Mouse (Mus musculus) olfactory bulb, adult 2 months (tissue): Measurements from ENCODE around the gene Npm1.

Experiments
- CTCF ChIP-seq: fragments of 200-500 bp; IDR thresholded peaks from 2 replicates; pipeline ENCODE4 v1.5.1; 2012; ENCODE audit warnings: low read depth, mild to moderate bottlenecking, low read length, moderate library complexity; ENCODE audit not compliant: insufficient read depth
- POLR2A ChIP-seq: fragments of 200-500 bp; IDR thresholded peaks from 2 replicates; pipeline ENCODE4 v1.6.1; 2012; ENCODE audit warnings: mild to moderate bottlenecking, low read depth, low read length, moderate library complexity; ENCODE audit not compliant: insufficient read depth

DNA sequence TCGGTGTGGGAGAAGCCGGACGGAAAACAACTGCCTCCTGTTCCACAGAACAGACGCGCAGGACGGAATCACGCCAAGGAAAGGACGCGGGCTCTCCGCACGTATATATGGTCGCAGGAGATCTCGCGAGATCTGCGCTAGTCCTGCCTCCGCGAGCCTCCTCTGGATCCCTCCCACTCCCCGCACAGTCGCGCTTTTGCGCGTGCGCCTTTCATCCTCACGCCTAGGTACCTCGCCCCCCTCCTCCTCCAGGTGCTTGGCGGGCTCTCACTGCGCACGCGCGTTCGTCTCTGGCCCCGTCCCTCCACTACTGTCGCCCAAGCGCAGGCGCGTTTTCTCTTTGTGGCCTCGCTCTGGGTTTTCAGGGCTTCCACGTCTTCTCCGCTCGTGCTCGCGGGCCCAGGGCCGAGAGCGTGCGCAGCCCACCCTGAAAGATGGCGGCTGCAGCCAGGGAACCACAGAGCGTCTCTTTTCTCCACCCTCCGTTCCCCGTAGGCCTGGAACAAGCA, at the start of gene Npm1:
- TF ChIP-seq CTCF: no peak
- TF ChIP-seq POLR2A: peak; percentile 67
